Mouse (Mus musculus): ENCODE measurements at regions not wholly inside any gene's neighbourhood (a gene's known extent, or its start where the extent isn't known, plus 50 kb on each side); places are given as distances from the start of the nearest gene placed in this dataset.

DNA sequence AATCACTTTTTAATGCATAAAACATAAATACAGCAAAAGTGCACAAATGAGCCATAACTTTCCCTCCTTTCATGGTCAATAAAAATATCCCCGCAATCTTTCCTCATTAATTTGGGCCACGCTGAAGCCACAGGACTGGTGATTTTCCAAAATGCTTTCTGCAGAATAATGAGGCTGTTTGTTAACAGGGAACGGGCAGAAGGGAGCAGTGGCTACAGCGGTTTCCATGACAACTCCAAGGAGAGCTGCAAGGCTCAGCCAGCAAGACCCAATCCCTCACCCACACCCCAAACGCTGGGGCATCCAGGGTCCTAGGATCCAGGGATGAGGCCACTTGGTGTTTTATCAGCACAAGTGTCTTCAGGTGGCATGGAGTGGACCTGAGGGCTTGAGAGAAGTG, 248.2 kb upstream of the Kcnab2 start:
- Histone ChIP-seq H3K27me3 (peaks cover 8% of the 10 kb centered on the region; the same call in 1 of the 2 replicates), H3K36me3 (no peaks in the 10 kb centered on the region), H3K4me2 (no peak overlapping the region), H3K9ac (no peak overlapping the region), H3K9me3 (replicated peaks) (no peaks in the 10 kb centered on the region), H3K4me1 (replicated peaks) (no peaks in the 10 kb centered on the region), H3K4me3 (no peak overlapping the region), H3K27ac (no peak overlapping the region)
- ATAC-seq (replicated peaks; ENCODE audit: insufficient number of reproducible peaks, insufficient read depth, low FRiP score, low read depth): no peak
- 52% methylated on average over 5 of the region's 5 CpGs for WGBS

DNA sequence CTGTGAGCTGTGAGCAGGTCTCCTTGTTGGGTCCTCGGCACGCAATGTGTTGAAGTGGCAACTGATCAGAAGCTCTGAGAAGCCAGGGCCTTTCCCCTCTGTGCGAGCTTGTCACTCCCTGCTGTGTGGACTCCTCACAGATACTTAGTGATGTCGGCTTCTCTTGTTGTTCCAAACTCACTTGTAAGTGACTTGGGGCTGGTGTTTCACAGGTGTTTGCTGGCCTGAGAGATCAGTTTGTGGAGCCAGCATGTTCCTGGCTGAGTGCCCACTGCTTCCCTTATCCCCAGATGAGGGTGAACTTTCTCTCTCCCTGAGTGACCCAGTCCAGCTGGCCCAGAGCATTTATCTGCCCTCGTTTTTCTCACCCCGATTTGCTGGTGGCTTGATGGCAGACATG, 247.8 kb upstream of the Kcnab2 start:
- Histone ChIP-seq H3K4me2 (no peak overlapping the region), H3K9ac (no peak overlapping the region), H3K4me1 (replicated peaks) (no peaks in the 10 kb centered on the region), H3K27me3 (peaks cover 8% of the 10 kb centered on the region; the same call in 1 of the 2 replicates), H3K36me3 (no peaks in the 10 kb centered on the region), H3K9me3 (replicated peaks) (no peaks in the 10 kb centered on the region), H3K4me3 (no peak overlapping the region), H3K27ac (no peak overlapping the region)
- no peak for ATAC-seq (replicated peaks; ENCODE audit: insufficient number of reproducible peaks, insufficient read depth, low FRiP score, low read depth)
- WGBS: 26% methylated on average over 6 of the region's 6 CpGs

DNA sequence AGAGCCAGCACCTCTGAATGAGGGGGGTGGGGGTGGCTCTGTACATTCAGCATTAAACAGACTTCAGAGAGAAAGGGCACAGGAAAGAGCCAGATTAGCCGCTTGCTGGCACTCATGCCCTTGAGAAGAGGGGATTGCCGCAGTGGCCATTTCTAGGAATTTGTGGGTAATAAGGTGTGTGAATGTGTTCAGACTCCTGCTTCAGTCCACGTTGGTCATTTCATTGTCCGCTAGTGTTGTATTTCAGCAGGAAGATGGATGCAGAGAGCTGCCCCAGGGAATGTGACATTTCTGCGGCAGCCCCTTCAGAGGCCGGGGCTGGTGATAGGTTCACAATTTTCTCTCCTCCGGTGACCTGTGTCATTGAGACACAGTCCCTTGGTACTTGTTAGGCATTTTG, 247.1 kb upstream of the Kcnab2 start:
- ATAC-seq (replicated peaks; ENCODE audit: insufficient number of reproducible peaks, insufficient read depth, low FRiP score, low read depth): no peak
- Histone ChIP-seq H3K4me2 (no peak overlapping the region), H3K27ac (no peak overlapping the region), H3K4me3 (no peak overlapping the region), H3K4me1 (replicated peaks) (no peaks in the 10 kb centered on the region), H3K9ac (no peak overlapping the region), H3K27me3 (peaks cover 8% of the 10 kb centered on the region; the same call in 1 of the 2 replicates), H3K36me3 (no peaks in the 10 kb centered on the region), H3K9me3 (replicated peaks) (no peaks in the 10 kb centered on the region)
- 57% methylated on average over 7 of the region's 7 CpGs for WGBS

DNA sequence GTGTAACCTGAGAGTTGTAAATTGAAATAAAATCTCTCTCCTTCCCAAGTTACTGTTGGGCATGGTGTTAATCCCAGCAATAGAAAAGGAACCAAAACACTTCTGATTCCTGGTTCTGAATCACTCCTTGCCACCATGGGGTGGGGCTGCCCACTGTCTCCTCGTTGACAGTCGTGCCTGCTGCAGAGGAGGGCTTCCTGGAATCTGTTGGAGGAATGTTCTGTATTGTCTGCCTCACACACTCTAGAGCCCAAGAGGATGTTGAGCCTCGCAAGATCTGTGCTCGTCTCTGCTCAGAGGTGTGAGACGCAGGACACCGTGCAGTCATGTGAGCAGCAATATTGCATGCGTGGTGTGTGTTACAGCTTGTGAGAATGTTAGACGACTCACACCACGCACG, 246.4 kb upstream of the Kcnab2 start:
- Histone ChIP-seq H3K36me3 (no peaks in the 10 kb centered on the region), H3K9ac (no peak overlapping the region), H3K4me1 (replicated peaks) (no peaks in the 10 kb centered on the region), H3K4me2 (no peak overlapping the region), H3K27ac (no peak overlapping the region), H3K4me3 (no peak overlapping the region), H3K27me3 (peaks cover 8% of the 10 kb centered on the region; the same call in 1 of the 2 replicates), H3K9me3 (replicated peaks) (no peaks in the 10 kb centered on the region)
- no peak for ATAC-seq (replicated peaks; ENCODE audit: insufficient number of reproducible peaks, insufficient read depth, low FRiP score, low read depth)
- WGBS: 61% methylated on average over 10 of the region's 10 CpGs

DNA sequence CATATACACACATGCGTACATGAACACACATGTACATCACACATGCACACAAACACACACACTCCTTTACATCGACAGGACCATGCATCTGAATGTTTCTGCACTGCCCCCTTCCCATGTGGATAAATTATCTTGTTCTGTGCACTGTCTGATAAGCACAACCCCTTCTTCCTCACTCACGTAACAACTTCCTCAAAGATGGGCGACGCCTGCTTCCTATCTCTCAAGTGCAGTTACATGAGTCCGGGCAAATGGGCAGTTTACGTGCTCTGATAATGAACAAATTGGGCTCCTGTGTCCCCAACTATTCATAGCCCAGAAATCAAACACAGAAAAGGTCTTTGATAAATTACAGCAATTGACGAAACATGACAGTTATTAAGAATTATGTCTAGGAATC, 242.9 kb upstream of the Kcnab2 start:
- no peak for ATAC-seq (replicated peaks; ENCODE audit: insufficient number of reproducible peaks, insufficient read depth, low FRiP score, low read depth)
- Histone ChIP-seq H3K27me3 (peaks cover 8% of the 10 kb centered on the region; the same call in 1 of the 2 replicates), H3K9ac (no peak overlapping the region), H3K4me2 (no peak overlapping the region), H3K4me3 (no peak overlapping the region), H3K9me3 (replicated peaks) (no peaks in the 10 kb centered on the region), H3K36me3 (no peaks in the 10 kb centered on the region), H3K4me1 (replicated peaks) (no peaks in the 10 kb centered on the region), H3K27ac (no peak overlapping the region)
- 64% methylated on average over 8 of the region's 8 CpGs for WGBS

DNA sequence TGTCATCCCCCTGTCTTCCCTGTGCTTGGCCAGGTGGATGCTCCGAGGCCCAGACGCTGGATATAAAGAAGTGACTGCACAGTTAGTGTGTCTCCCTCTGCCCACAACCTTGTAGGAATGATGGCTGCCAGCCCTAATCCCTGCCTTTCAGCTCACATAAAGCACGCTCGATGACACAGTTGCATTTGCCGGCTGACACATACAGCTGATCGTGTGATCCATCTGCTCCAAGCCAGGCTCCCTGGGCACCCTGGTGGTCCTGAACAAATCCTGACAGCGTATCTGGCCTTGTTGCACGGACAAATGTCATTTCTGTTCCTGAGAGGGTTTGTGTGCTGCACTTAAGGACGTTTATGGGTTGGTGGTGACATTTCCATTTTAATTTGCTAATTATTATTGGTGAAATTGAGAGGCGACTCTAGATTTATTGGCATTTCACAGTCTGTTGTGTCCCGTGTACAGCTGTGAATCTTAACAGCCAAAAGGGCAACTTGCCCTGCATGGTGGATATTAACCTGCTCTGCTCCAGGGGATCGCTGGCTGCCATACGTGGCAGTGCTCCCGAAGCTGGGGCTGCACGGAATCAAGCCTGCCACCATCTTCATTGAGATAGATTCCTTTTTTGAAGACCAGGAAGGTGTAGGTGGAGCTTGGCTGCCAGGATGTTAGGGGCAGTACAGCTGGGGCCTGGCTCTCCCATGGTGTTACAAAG, 241.9 kb upstream of the Kcnab2 start:
- no peak overlapping the region for H3K4me2 ChIP-seq
- H3K4me3 ChIP-seq: no peak overlapping the region
- no peaks in the 10 kb centered on the region for H3K4me1 ChIP-seq (replicated peaks)
- no peak for ATAC-seq (replicated peaks; ENCODE audit: insufficient number of reproducible peaks, insufficient read depth, low FRiP score, low read depth)
- H3K27me3 ChIP-seq: peaks cover 5% of the 10 kb centered on the region; the same call in 1 of the 2 replicates
- H3K36me3 ChIP-seq: no peaks in the 10 kb centered on the region
- no peaks in the 10 kb centered on the region for H3K9me3 ChIP-seq (replicated peaks)
- H3K27ac ChIP-seq: no peak overlapping the region
- WGBS: 78% methylated on average over 15 of the region's 15 CpGs
- H3K9ac ChIP-seq: no peak overlapping the region

DNA sequence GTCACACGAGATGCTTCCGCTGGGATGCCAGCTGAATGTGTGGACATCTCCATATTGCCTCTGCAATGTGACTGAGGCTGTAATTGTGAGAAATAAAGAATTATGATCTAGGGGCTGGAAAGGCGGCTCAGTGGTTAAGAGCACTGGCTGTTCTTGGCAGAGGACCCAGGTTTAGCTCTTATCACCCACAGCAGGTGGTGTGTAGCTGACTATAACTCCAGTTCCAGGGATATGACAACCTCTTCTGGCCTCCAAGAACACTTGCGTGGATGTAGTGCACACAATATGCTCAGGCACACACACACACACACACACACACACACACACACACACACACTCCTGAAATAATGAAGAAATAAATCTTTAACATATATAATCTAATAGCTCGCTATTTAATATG, 232.7 kb upstream of the Kcnab2 start:
- WGBS: 76% methylated on average over 5 of the region's 5 CpGs
- no peaks in the 10 kb centered on the region for H3K27me3 ChIP-seq
- no peaks in the 10 kb centered on the region for H3K36me3 ChIP-seq
- ATAC-seq (replicated peaks; ENCODE audit: insufficient number of reproducible peaks, insufficient read depth, low FRiP score, low read depth): no peak
- no peak overlapping the region for H3K27ac ChIP-seq
- H3K4me3 ChIP-seq: no peak overlapping the region
- H3K4me2 ChIP-seq: no peak overlapping the region
- no peak overlapping the region for H3K9ac ChIP-seq
- H3K4me1 ChIP-seq (replicated peaks): no peaks in the 10 kb centered on the region
- no peaks in the 10 kb centered on the region for H3K9me3 ChIP-seq (replicated peaks)

DNA sequence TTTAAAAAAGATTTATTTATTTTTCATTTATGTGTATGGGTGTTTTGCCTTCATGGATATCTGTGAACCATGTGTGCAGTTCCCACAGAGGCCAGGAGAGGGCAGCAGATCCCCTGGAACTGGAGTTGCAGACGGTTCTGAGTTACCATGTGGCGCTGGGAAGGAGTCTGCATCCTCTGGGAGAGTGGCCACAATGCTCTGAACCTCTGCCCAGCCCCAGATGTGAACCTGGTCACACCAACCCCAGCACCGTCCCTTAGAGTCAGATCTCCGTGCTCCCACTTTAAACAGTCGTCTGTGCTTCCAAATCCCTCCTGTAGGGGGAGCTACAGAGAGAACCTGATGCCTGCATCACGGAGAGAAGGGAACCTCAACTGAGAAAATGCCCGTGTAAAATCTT, 222.5 kb upstream of the Kcnab2 start:
- Histone ChIP-seq H3K36me3 (no peaks in the 10 kb centered on the region), H3K27me3 (0 out of 2 replicates have a peak, but pooled peaks cover 3% of the 10 kb centered on the region), H3K9ac (no peak overlapping the region), H3K27ac (no peak overlapping the region), H3K4me3 (no peak overlapping the region), H3K4me1 (replicated peaks) (no peaks in the 10 kb centered on the region), H3K9me3 (replicated peaks) (no peaks in the 10 kb centered on the region), H3K4me2 (no peak overlapping the region)
- WGBS: 71% methylated on average over 7 of the region's 7 CpGs
- no peak for ATAC-seq (replicated peaks; ENCODE audit: insufficient number of reproducible peaks, insufficient read depth, low FRiP score, low read depth)

DNA sequence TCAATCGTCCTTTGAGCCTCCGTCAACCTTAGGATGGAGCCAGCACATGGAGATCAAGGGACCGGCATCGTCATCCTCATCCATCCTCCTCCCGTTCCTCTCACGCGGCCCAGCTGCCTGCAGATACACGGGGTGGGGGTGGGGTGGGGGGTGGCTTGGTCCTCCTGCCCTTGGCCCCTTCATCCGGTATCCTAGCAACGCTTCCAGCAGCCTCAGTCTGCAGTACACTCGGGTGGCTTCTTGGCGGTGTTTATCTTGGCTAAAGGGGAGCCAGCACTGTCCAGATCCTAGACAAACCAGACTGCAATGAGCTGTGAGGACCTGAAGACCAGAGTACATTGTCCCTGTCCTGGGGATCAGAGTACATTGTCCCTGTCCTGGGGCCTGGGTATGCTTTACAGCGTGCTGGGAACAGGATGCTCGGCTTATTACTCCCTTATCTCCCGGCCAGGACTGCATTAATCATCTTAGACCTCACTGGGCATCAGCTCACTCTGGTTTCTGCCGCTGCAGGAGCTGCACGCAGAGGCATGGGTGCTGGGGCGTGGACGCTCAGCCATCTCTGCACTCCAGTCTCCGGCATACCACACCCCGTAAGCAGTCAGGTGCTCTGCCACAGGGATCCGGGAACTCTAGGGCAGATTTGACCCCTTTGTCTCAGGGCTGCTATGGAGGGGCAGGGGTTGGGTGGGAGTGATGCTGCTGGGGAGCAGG, 219.7 kb upstream of the Kcnab2 start:
- Histone ChIP-seq H3K4me2 (no peak overlapping the region), H3K27ac (no peak overlapping the region), H3K9ac (no peak overlapping the region), H3K27me3 (0 out of 2 replicates have a peak, but pooled peaks cover 3% of the 10 kb centered on the region), H3K4me3 (no peak overlapping the region), H3K9me3 (replicated peaks) (no peaks in the 10 kb centered on the region), H3K36me3 (no peaks in the 10 kb centered on the region), H3K4me1 (replicated peaks) (no peaks in the 10 kb centered on the region)
- ATAC-seq (replicated peaks; ENCODE audit: insufficient number of reproducible peaks, insufficient read depth, low FRiP score, low read depth): no peak; the same call in 1 of the 2 replicates
- WGBS: 40% methylated on average over 22 of the region's 22 CpGs

DNA sequence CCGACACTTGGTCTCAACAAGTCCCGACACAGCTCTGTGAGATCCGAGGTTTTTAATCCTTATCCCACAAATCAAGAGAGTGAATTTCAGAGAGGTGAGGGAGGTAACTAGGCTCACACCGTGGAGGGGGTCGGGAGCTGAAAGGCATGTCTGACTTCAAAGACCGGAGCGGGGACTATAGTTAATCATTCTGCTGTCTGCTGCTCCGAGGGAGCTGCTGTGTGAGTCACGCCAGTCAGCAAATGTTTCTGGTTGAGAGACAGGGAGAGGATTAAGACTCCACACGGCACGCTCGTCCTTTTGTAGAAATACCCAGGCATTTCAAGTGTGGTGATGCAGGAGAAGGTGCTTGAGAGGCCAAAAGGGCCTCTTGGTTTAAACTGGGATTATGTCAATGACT, 214.1 kb upstream of the Kcnab2 start:
- Histone ChIP-seq H3K4me2 (no peak overlapping the region), H3K36me3 (no peaks in the 10 kb centered on the region), H3K27ac (no peak overlapping the region), H3K4me1 (replicated peaks) (no peaks in the 10 kb centered on the region), H3K9me3 (replicated peaks) (no peaks in the 10 kb centered on the region), H3K27me3 (peaks cover 6% of the 10 kb centered on the region; the same call in 1 of the 2 replicates), H3K4me3 (no peak overlapping the region), H3K9ac (no peak overlapping the region)
- WGBS: 39% methylated on average over 12 of the region's 12 CpGs
- no peak for ATAC-seq (replicated peaks; ENCODE audit: insufficient number of reproducible peaks, insufficient read depth, low FRiP score, low read depth)

DNA sequence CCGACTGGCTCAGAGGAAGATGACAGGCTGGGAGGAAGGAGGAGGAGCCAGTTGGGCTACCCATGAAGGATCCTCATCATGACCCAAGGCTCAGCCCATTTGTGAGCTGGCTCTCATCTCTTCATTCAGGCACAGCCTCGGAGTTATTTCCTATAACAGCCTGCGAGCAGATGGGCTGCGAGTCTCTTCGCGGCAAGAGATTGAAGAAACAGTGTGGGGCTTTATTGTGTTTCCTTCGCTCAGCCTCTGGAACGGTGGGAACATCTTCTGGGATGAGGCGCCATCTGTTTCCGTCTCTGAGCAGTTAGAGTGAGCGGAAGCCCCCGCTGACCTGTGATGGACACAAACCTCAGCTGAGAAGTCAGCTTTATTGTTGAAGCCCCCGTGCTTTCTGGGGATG, 213.6 kb upstream of the Kcnab2 start:
- Histone ChIP-seq H3K4me1 (replicated peaks) (no peaks in the 10 kb centered on the region), H3K36me3 (no peaks in the 10 kb centered on the region), H3K27ac (no peak overlapping the region), H3K4me2 (no peak overlapping the region), H3K27me3 (peaks cover 6% of the 10 kb centered on the region; the same call in 1 of the 2 replicates), H3K9me3 (replicated peaks) (no peaks in the 10 kb centered on the region), H3K4me3 (no peak overlapping the region), H3K9ac (no peak overlapping the region)
- WGBS: 75% methylated on average over 13 of the region's 13 CpGs
- ATAC-seq (replicated peaks; ENCODE audit: insufficient number of reproducible peaks, insufficient read depth, low FRiP score, low read depth): no peak

DNA sequence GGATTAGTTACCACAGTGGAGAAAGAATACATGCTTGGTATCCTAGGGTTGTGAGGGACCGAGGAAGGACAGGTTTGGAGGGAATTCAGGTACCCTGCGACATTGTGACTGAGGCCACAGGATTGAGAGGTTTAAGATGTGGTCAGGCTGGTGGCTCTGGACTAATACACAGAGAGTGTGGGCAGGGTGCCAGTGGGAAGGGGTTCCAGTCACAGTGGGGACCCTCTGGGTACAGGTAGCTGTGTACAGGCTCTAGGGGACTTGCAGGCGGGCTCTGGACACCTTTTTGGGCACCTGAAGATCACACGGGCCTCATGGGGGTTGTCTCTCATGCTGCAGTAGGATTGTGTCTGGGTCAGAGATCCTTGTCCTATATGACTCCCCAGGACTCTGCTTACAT, 213.1 kb upstream of the Kcnab2 start:
- no peaks in the 10 kb centered on the region for H3K9me3 ChIP-seq (replicated peaks)
- ATAC-seq (replicated peaks; ENCODE audit: insufficient number of reproducible peaks, insufficient read depth, low FRiP score, low read depth): no peak
- H3K4me1 ChIP-seq (replicated peaks): no peaks in the 10 kb centered on the region
- no peaks in the 10 kb centered on the region for H3K36me3 ChIP-seq
- H3K4me2 ChIP-seq: no peak overlapping the region
- no peak overlapping the region for H3K27ac ChIP-seq
- WGBS: 75% methylated on average over 4 of the region's 4 CpGs
- H3K9ac ChIP-seq: no peak overlapping the region
- H3K4me3 ChIP-seq: no peak overlapping the region
- peaks cover 6% of the 10 kb centered on the region; the same call in 1 of the 2 replicates for H3K27me3 ChIP-seq
